Mouse (Mus musculus): ENCODE data around the gene Creb5.

The Creb5 gene

GRCm38 (mm10) chr6:53493864-53494263 lies 206.8 kb downstream of the Creb5 start:
- no peak for DNase-seq (ENCODE audit: low read depth)

GRCm38 (mm10) chr6:53495667-53496066 lies 208.6 kb downstream of the Creb5 start:
- DNase-seq (ENCODE audit: low read depth): no peak

- no peak for DNase-seq (ENCODE audit: low read depth)
Observed at GRCm38 (mm10) chr6:53496325-53496753, 209.3 kb downstream of the Creb5 start.

GRCm38 (mm10) chr6:53497904-53498536 lies 210.9 kb downstream of the Creb5 start:
- DNase-seq (ENCODE audit: low read depth): no peak

DNA sequence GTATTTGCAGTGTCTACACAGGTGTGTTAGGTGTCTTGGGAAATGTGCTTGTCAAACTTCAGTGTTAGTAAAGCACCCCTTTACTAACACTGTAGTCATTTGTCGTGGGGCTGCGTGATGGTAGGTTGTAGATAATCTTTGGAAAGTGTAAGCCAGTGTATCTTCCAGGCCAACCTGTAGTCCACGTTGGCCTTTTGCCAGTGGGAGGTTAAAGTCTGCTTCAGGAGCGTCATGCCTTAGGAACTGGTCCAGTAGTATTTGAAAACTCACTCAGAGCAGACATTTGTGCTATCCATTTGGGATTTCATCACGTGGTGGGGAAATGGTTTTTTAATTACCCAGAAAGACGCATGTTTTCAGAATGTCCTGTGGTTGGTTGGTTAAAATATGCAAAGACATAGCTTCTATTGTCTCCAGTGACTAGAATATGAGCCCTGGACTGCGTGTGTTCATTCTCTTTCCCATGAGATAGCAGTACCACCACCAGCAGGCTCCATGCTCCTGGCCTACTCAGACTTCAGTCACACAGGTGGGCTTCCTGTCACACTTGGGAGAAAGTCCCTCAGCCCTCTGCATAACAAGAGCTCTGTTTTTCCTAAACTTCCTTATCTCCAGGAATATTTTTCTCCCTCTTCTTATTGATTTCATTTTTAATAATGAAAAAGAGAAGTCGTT lies 212.7 kb downstream of the Creb5 start:
- DNase-seq (ENCODE audit: low read depth): no peak

- DNase-seq (ENCODE audit: low read depth): no peak
Observed at GRCm38 (mm10) chr6:53501236-53501635, 214.2 kb downstream of the Creb5 start.

DNA sequence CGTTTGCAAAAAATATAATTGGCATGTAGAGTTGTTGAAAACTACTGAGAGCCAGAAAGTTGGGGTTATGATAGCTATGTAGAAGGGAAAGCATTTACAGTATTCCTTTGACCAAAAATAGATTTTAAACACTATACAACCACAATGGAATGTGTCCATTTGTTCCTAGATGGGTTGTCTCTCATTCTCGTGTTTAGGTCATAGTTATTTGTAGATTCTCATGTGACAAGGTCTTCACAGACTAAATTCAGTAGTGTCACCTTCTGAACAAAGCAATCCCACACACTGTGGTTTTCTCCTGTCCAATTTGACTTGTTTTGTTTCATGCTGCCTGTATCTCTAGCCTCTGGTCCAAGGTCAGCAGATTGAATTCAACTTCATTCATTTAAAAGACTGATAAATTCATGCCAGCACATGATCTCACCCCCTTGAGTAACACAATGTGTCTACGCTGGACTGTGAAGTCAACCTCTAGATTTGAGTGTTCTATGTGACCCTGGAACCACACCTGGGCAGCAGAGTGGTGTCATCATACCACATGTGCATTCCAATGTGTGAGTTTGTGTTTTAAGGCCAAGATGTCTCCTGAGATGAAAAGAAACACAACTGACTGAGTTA lies 220.0 kb downstream of the Creb5 start:
- no peak for DNase-seq (ENCODE audit: low read depth)

GRCm38 (mm10) chr6:53508847-53509494 lies 221.9 kb downstream of the Creb5 start:
- no peak for DNase-seq (ENCODE audit: low read depth)

- DNase-seq (ENCODE audit: low read depth): no peak
Observed at GRCm38 (mm10) chr6:53510005-53510404, 222.9 kb downstream of the Creb5 start.

GRCm38 (mm10) chr6:53512226-53512625 lies 225.2 kb downstream of the Creb5 start:
- DNase-seq (ENCODE audit: low read depth): no peak

DNA sequence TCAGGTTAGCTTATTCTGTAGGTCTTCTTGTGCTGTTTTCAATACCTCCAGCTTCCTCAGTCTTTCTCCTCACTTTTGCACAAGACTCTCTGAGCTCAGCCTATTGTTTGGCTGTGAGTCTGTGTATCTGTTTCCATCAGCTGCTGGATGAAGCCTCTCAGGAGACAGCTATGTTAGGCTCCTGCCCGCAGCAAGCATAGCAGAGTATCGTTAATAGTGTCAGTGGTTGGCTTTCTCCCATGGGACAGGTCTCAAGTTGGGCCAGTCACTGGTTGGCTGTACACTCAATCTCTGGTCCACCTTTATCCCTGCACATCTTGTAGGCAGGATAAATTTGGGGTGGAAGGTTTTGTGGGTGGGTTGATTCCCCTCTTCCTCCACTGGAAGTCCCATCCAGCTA lies 226.3 kb downstream of the Creb5 start:
- DNase-seq (ENCODE audit: low read depth): no peak

- DNase-seq (ENCODE audit: low read depth): no peak
Observed at GRCm38 (mm10) chr6:53514862-53515261, 227.8 kb downstream of the Creb5 start.

DNA sequence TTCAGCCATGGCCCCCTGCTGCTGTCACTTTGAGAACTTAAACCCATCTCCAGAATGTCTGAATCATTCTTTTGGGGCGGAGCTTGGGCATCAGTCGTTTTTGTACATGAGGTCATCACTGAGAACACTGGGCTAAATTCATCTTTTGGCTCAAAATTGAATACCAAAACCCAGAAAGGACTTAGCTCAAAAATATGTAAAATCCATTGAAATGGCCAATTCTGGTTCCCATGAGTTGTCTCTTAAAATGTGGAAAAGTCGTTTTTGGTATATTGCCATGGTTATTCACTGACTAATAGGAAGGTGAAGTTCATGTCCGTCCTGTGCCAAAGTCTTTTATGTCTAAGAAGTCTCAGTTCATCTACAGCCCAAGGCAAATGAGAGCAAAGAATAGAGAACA lies 228.5 kb downstream of the Creb5 start:
- no peak for DNase-seq (ENCODE audit: low read depth)

- DNase-seq (ENCODE audit: low read depth): no peak
Observed at GRCm38 (mm10) chr6:53517371-53517945, 230.4 kb downstream of the Creb5 start.

DNA sequence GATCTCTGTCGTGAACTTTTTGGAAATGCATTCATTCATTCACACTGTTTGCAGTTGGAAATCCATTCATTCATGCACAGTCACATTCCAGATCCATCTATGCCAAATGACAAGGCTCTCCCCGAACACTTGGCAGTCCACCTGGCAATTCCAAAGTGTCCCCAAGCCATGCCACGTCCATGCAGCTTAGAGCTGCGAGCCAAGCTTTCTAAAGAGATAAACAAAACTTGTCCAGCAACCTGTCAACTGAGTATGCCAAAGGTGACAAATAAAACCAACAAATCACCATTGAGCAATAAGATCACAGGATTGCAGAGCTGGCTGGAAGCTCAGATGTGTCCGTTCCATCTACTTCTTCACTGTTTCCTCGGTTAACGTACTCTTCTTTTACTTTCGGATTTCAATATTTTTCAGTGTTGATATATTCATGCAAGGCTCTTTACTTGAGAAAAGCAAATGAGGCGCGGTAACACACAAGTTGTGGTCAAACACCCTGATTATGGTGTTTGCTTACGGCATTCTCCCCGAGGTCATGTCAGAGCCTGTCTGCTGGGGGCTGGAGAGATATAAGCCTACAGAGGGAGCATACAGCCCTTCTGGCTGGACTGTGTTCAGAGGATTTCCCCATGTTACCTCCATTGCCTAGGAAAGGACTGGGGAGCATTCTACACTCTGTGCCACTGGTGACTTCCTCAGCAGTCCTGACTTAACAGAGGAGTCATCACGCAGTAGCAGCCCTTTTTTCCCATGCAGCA lies 236.8 kb downstream of the Creb5 start:
- DNase-seq (ENCODE audit: low read depth): no peak

DNA sequence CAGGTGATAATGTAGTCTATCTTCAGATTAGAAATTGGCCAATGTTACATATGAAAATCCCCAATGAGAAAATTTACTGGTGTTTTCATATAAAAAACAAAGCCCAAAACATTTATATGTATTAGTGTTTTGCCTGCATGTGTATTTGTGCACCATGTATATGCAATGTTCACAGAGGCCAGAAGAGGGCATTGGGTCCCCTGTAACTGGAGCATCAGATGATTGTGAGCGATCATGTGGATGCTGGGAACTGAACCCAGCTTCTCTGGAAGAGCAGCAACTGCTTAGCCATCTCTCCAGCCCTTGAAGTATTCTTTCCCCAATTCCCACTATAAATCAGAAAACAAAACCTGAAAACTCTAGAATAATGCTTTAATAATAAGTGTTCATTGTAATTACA lies 239.4 kb downstream of the Creb5 start:
- DNase-seq (ENCODE audit: low read depth): no peak

DNA sequence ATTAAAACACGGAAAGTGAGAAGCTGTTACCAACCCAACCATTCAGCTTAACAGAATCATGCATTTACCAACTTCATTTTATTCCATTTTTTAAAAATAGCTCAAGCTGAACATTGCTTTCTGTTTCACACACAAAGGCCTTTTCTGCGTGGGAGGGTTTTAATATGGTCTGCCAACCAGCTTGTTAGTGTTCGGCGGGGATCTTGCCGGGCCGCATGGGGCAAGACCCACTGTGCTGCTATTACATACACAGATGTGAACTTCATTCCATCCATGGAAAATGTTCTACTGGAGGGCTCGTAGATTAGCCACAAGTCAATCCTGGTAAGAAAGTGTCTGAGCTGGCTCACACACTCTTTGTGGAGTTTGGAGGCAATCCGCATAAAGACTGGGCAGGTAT lies 243.7 kb downstream of the Creb5 start:
- no peak for DNase-seq (ENCODE audit: low read depth)

- no peak for DNase-seq (ENCODE audit: low read depth)
Observed at GRCm38 (mm10) chr6:53531461-53531860, 244.4 kb downstream of the Creb5 start.

DNA sequence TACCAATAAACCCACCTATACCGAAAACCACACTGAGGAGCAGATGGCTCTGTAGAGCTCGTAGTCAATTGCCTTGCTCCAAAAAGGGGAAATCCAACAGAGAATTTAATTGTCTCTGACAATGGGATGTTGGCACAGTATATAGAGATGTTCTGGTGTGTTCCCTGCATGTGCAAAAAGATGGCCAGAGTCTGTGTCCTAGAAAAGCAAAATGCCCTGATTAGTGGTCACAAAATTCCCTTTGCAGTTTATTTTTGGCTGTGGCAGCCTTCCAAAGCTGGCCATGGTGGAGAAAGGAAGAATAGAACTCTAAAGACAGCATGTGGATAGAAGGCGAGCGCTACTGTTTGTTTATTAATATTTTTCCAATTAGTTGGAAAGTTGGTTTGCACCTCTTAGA lies 250.5 kb downstream of the Creb5 start:
- DNase-seq (ENCODE audit: low read depth): no peak

GRCm38 (mm10) chr6:53541798-53542197 lies 254.7 kb downstream of the Creb5 start:
- DNase-seq (ENCODE audit: low read depth): no peak

DNA sequence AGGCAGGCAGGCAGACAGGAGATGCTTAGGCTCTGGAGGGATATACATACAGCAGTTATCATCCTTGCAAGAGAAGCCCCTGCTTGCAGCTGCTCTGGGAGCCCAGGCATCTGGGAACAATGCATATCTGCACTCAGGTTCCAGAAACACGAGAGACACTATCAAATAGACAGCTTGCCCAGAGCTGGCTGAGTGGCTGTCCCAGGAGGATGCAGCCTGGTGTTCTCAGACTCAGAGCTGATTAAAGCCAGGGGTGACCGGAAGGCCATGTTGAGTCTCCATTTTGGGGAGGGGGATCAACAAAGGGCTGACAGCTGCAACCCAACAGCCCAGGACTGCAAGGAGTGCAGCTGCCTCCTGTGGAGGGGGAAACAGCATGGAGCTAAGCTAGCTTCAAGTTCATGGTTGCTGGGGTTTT lies 258.4 kb downstream of the Creb5 start:
- no peak for DNase-seq (ENCODE audit: low read depth)

- no peak for DNase-seq (ENCODE audit: low read depth)
Observed at GRCm38 (mm10) chr6:53545989-53546388, 258.9 kb downstream of the Creb5 start.
